Mouse (Mus musculus) C2C12 (cell line): ENCODE results near the gene Ctnnd2. TPM values are rescaled to one million over a fixed set of nuclear protein-coding genes. Genes with fewer than 3 reads are reported as not detected.

Source experiments
- H3K27me3 ChIP-seq: one replicate; pipeline ENCODE4 v1.6.1; 2011; ENCODE audit not compliant: control insufficient read depth, insufficient read depth, insufficient read length
- H3K36me3 ChIP-seq: one replicate; pipeline ENCODE4 v1.6.1; 2011; ENCODE audit not compliant: control insufficient read depth, insufficient read depth
- H3K4me3 ChIP-seq: one replicate; pipeline ENCODE4 v1.5.1; 2011; ENCODE audit warnings: mild to moderate bottlenecking, control low read depth; ENCODE audit not compliant: poor library complexity, insufficient read depth, severe bottlenecking
- H3K79me2 ChIP-seq: one replicate; pipeline ENCODE4 v1.6.1; 2011; ENCODE audit not compliant: control insufficient read depth, insufficient read depth
- H3K79me3 ChIP-seq: one replicate; pipeline ENCODE4 v1.6.1; 2011; ENCODE audit warnings: low read depth, control low read depth
- H3ac ChIP-seq: one replicate; pipeline ENCODE3; 2011; ENCODE audit warnings: low read depth; ENCODE audit not compliant: control insufficient read depth, insufficient read length
- CEBPB ChIP-seq: IDR thresholded peaks from one replicate; pipeline ENCODE4 v1.6.1; 2011; ENCODE audit warnings: low read depth, mild to moderate bottlenecking, control low read depth, moderate library complexity
- CTCF ChIP-seq: IDR thresholded peaks from one replicate; pipeline ENCODE4 v1.5.1; 2011; ENCODE audit not compliant: control insufficient read depth, insufficient read depth, insufficient read length
- FOSL1 ChIP-seq: IDR thresholded peaks from one replicate; pipeline ENCODE4 v1.8.0; 2011; ENCODE audit warnings: mild to moderate bottlenecking, low read length; ENCODE audit not compliant: poor library complexity, insufficient read depth, severe bottlenecking
- MAX ChIP-seq: IDR thresholded peaks from one replicate; pipeline ENCODE4 v1.6.1; 2011; ENCODE audit warnings: mild to moderate bottlenecking, control low read depth
- MYOD1 ChIP-seq: IDR thresholded peaks from one replicate; pipeline ENCODE4 v1.6.1; 2011; ENCODE audit warnings: low read depth; ENCODE audit not compliant: control insufficient read depth, insufficient read length
- MYOG ChIP-seq: IDR thresholded peaks from one replicate; pipeline ENCODE4 v1.6.1; 2011; ENCODE audit not compliant: control insufficient read depth, insufficient read length; ENCODE audit errors: extremely low read depth
- USF1 ChIP-seq: IDR thresholded peaks from one replicate; pipeline ENCODE4 v1.6.1; 2011; ENCODE audit warnings: low read depth, mild to moderate bottlenecking, control low read depth, moderate library complexity
- polyA plus RNA-seq: library from polyadenylated mRNA; unstranded; fragments of >200 nt; fragmentation: generic; extraction: Trizol; gene quantifications from one replicate; pipeline ENCODE4 v1.2.1, GENCODE M21; 2012; ENCODE audit warnings: missing spikeins

Gene Ctnnd2
- polyA plus RNA-seq, 1 experiment = 0.07 TPM

DNA sequence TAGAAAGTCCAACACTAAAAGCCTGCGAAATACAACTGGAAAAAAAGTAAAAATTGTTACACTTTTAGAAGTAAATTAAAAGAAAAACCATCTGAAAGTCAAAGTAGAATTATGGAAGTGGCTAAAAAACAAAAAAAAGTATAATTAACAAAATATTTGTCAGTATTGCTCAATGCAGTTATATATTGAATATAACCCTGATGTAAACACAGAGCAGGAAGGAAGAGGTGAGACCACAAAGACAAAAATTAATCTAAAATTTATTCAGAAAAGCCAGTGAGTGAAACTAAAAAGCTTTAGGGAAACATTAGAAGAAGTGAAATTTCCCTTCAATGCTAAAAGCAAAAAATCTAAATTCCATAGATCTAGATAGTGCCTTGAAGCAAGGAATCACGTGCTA, 392.2 kb downstream of the Ctnnd2 start:
- Histone ChIP-seq H3ac (no peak overlapping the region), H3K4me3 (no peak overlapping the region), H3K36me3 (no peaks in the 10 kb centered on the region), H3K27me3 (peaks cover 4% of the 10 kb centered on the region), H3K79me2 (no peaks in the 10 kb centered on the region), H3K79me3 (no peaks in the 10 kb centered on the region)
- no peak for TF ChIP-seq FOSL1
- no peak for TF ChIP-seq CTCF
- TF ChIP-seq MYOD1 = no peak
- TF ChIP-seq MAX = no peak
- no peak for TF ChIP-seq CEBPB
- no peak for TF ChIP-seq USF1
- no peak for TF ChIP-seq MYOG

DNA sequence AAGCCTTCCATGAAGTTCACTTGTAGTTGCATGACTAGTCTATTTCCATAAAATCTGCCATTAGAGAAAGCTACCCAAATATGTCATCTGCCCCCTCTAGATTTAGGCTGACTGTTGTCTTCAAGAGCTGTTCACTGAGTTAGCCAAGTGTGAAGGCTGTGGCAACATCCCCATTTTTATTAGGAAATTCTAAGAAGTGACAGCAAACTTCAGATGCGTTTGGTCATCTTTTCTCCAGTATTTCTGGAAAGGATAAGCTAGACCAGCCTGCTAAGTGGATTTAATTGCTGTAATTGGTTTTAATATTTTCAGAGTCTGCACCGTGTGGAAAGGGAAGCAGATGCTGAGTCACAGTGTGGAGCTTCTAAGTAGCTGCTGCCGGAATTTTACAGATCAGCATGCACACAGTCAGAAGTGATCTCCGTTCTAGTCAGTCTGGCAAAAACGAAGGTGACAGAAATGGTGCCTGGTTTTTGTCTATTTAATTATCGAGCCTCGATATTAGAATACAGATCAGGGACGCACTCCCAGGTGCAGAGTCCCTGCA, 397.9 kb downstream of the Ctnnd2 start:
- no peaks in the 10 kb centered on the region for H3K36me3 ChIP-seq
- no peak overlapping the region for H3K4me3 ChIP-seq
- H3K79me2 ChIP-seq = no peaks in the 10 kb centered on the region
- no peak for TF ChIP-seq CEBPB
- TF ChIP-seq MAX = no peak
- peaks cover 3% of the 10 kb centered on the region for H3K27me3 ChIP-seq
- H3ac ChIP-seq = no peak overlapping the region
- no peaks in the 10 kb centered on the region for H3K79me3 ChIP-seq

DNA sequence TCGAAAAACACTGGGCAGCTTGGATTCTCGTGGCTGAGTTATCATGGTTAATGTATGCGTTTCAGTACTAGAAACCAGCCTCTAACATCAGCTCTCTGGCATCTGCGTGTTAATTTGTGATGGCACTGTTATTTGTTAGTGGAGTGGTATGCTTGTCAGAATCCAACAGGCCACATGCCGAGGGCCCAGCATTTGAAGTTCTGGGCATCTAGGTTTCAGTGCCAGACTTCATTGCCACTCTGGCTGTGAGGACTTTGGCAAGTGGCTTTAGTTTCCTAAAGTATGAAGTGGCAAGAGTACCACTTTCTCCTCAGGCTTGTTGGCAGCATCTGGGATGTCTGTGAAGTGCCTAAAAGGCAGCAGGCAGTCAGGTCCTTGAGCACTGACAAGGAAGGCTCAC, 415.1 kb downstream of the Ctnnd2 start:
- H3ac ChIP-seq = no peak overlapping the region
- TF ChIP-seq MYOD1 (no peak), USF1 (no peak), CTCF (no peak), FOSL1 (no peak)
- H3K36me3 ChIP-seq = no peaks in the 10 kb centered on the region
- no peaks in the 10 kb centered on the region for H3K79me3 ChIP-seq
- H3K4me3 ChIP-seq = no peak overlapping the region
- no peaks in the 10 kb centered on the region for H3K27me3 ChIP-seq
- H3K79me2 ChIP-seq = no peaks in the 10 kb centered on the region

DNA sequence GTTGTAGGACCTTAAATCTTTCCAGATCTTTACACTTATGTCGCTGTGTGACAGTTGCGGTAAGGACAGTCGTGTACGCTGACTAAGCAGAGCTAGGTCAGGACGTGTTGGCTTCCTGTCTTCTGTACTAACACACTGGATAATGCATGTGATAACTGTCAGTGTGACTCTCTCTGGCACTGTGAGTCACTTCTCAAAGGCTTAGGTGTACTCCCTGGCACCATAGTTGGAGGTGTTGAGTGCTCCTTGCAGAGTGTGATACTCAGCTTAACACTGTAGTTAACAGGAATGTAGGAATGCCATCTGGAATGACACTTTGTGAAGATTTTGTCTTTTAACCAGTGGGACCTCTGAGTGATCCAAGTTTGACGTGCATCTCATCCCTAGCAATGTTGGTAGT, 418.5 kb downstream of the Ctnnd2 start:
- H3K79me3 ChIP-seq = no peaks in the 10 kb centered on the region
- H3K4me3 ChIP-seq = no peak overlapping the region
- no peak overlapping the region for H3ac ChIP-seq
- no peaks in the 10 kb centered on the region for H3K36me3 ChIP-seq
- no peaks in the 10 kb centered on the region for H3K27me3 ChIP-seq
- no peaks in the 10 kb centered on the region for H3K79me2 ChIP-seq
- no peak for TF ChIP-seq USF1
- no peak for TF ChIP-seq CTCF
- no peak for TF ChIP-seq CEBPB

DNA sequence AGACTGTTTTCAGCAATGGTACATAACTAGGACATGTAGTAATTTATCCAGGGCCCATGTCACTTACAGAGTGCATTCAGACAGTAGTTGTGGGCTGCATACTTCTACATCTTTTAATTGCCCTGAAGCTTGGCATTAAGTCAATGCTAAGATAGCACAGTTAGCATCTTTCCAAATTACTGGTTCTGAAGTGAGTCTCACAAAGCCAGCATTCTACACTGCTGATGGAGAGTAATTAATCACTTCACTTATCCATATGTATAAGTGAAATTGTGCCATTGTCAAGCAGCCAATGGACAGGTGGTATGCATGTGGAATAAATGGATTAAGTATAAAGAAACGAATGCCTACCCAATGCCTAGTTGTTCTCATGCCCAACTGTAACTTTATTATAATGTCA, 423.1 kb downstream of the Ctnnd2 start:
- Histone ChIP-seq H3ac (no peak overlapping the region), H3K36me3 (no peaks in the 10 kb centered on the region), H3K27me3 (no peaks in the 10 kb centered on the region), H3K4me3 (no peak overlapping the region), H3K79me2 (no peaks in the 10 kb centered on the region), H3K79me3 (no peaks in the 10 kb centered on the region)
- TF ChIP-seq MAX (no peak), MYOG (no peak), CTCF (no peak), FOSL1 (no peak), CEBPB (no peak), USF1 (no peak), MYOD1 (no peak)

DNA sequence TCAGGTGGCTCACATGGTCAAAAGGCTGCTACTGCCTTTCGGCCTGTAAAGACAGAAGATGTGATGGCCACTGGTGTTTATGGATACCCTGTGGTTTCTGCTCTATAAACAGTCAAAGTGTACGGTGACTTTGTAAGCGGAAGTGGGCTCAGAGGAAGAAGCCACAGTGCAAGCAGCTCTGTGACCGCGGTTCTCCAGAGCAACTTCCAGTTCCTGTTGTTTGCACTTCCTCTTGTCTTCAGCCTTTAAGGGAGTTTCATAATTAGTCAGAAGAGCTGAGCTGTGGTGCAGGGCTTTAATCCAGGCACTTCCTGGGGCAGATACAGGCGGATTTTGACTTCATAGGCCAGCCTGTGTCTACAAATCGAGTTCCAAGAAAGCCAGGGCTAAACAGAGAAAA, 438.2 kb downstream of the Ctnnd2 start:
- Histone ChIP-seq H3ac (no peak overlapping the region), H3K79me2 (no peaks in the 10 kb centered on the region)
- no peak for TF ChIP-seq CTCF
- TF ChIP-seq MAX = no peak
- no peak for TF ChIP-seq USF1
- no peak for TF ChIP-seq MYOG
- no peak for TF ChIP-seq MYOD1
- TF ChIP-seq FOSL1 = no peak
- no peak for TF ChIP-seq CEBPB

More for the DNA sequence above, 438.2 kb downstream of the Ctnnd2 start:
- Histone ChIP-seq H3K27me3 (no peaks in the 10 kb centered on the region), H3K4me3 (no peak overlapping the region), H3K79me3 (no peaks in the 10 kb centered on the region), H3K36me3 (no peaks in the 10 kb centered on the region)
